Mouse (Mus musculus) myocyte (in vitro differentiated cells): ENCODE data around the gene Acadm. TPM values are rescaled to one million over a fixed set of nuclear protein-coding genes. Genes with fewer than 3 reads are reported as not detected.
A peak's percentile ranks its signal among the peaks of the same experiment; 100 is the strongest.

Experiments used
- H3K27me3 ChIP-seq: one replicate; pipeline ENCODE4 v1.6.1; 2011; ENCODE audit not compliant: control insufficient read depth, insufficient read depth, insufficient read length
- H3K36me3 ChIP-seq: one replicate; pipeline ENCODE4 v1.6.1; 2011; ENCODE audit not compliant: control insufficient read depth, insufficient read depth
- H3K4me2 ChIP-seq: one replicate; pipeline ENCODE4 v1.6.1; 2011; ENCODE audit warnings: low read depth, control low read depth
- H3K4me3 ChIP-seq: one replicate; pipeline ENCODE4 v1.5.1; 2011; ENCODE audit warnings: mild to moderate bottlenecking, control low read depth, moderate library complexity
- H3K79me2 ChIP-seq: one replicate; pipeline ENCODE4 v1.6.1; 2011; ENCODE audit not compliant: control insufficient read depth, insufficient read depth
- H3ac ChIP-seq: one replicate; pipeline ENCODE4 v1.6.1; 2011; ENCODE audit not compliant: control insufficient read depth, insufficient read length
- CEBPB ChIP-seq: IDR thresholded peaks from 2 replicates; pipeline ENCODE4 v1.6.1; 2011; ENCODE audit warnings: mild to moderate bottlenecking, moderate library complexity; ENCODE audit not compliant: poor library complexity, insufficient read depth, severe bottlenecking
- E2F4 ChIP-seq: IDR thresholded peaks from one replicate; pipeline ENCODE4 v1.6.1; 2011; ENCODE audit warnings: mild to moderate bottlenecking, control low read depth, moderate library complexity; ENCODE audit not compliant: insufficient read depth
- MAX ChIP-seq: IDR thresholded peaks from one replicate; pipeline ENCODE4 v1.6.1; 2011; ENCODE audit warnings: low read depth, mild to moderate bottlenecking, control low read depth
- MYOD1 ChIP-seq, 3 experiments: IDR thresholded peaks; one replicate each; pipeline ENCODE4 v1.6.1; 2011; ENCODE audit warnings: control low read depth in 2 of 3, low read depth in 2 of 3, mild to moderate bottlenecking in 2 of 3, moderate library complexity in 1 of 3; ENCODE audit not compliant: insufficient read length in 2 of 3, control insufficient read depth in 1 of 3
- MYOG ChIP-seq, 3 experiments: IDR thresholded peaks; one replicate each; pipeline ENCODE4 v1.6.1; 2011; ENCODE audit warnings: control low read depth in 2 of 3, low read depth in 2 of 3, mild to moderate bottlenecking in 2 of 3; ENCODE audit not compliant: insufficient read length in 2 of 3, control insufficient read depth in 1 of 3, insufficient read depth in 1 of 3
- POLR2A ChIP-seq: IDR thresholded peaks from one replicate; pipeline ENCODE4 v1.6.1; 2011; ENCODE audit warnings: low read depth, mild to moderate bottlenecking, control low read depth, moderate library complexity; ENCODE audit not compliant: insufficient read length
- POLR2AphosphoS2 ChIP-seq: IDR thresholded peaks from one replicate; pipeline ENCODE4 v1.6.1; 2011; ENCODE audit warnings: low read depth, control low read depth; ENCODE audit not compliant: insufficient read length
- REST ChIP-seq: IDR thresholded peaks from one replicate; pipeline ENCODE4 v1.6.1; 2011; ENCODE audit warnings: mild to moderate bottlenecking, control low read depth, moderate library complexity; ENCODE audit not compliant: insufficient read depth, insufficient read length
- SRF ChIP-seq: IDR thresholded peaks from one replicate; pipeline ENCODE4 v1.6.1; 2011; ENCODE audit warnings: low read depth; ENCODE audit not compliant: control insufficient read depth, insufficient read length
- TCF12 ChIP-seq: IDR thresholded peaks from one replicate; pipeline ENCODE4 v1.6.1; 2011; ENCODE audit warnings: mild to moderate bottlenecking, control low read depth; ENCODE audit not compliant: poor library complexity, insufficient read depth, severe bottlenecking
- TCF3 ChIP-seq: IDR thresholded peaks from one replicate; pipeline ENCODE4 v1.6.1; 2011; ENCODE audit warnings: low read depth, control low read depth; ENCODE audit not compliant: insufficient read length
- USF1 ChIP-seq: IDR thresholded peaks from one replicate; pipeline ENCODE4 v1.6.1; 2011; ENCODE audit warnings: low read depth, mild to moderate bottlenecking, control low read depth, moderate library complexity
- polyA plus RNA-seq: library from polyadenylated mRNA; unstranded; fragments of >200 nt; fragmentation: generic; extraction: Trizol; gene quantifications from one replicate; pipeline ENCODE4 v1.2.1, GENCODE M21; 2012; ENCODE audit warnings: missing spikeins

The Acadm gene
- polyA plus RNA-seq, 1 experiment, result 36.8 TPM

DNA sequence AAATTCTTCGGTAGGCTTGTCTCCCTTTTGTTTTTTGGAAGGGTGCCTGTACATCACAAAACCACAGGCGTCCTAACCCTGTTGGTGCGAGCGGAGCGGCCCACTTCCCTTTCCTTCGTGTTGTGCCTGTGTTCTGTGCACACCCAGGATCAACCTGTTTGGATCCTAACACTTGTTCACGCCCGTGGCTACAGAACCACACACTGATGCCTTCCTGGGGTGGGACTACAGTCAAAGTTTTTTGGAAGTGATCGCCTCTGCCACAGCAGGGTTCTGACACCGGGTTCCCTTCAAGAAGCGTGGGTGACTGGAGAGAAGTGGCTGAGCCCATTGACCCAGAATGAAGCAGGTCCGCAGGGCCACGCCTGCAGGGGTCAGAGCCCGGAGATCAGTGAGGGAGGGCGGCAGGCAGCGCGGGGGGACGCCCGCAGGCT, 514 bp downstream of the Acadm start:
- Histone ChIP-seq H3ac (peak overlapping the region; percentile 29), H3K27me3 (no peaks in the 10 kb centered on the region), H3K4me3 (peak overlapping the region; percentile 63), H3K79me2 (peaks cover 13% of the 10 kb centered on the region), H3K4me2 (peak overlapping the region; percentile 86), H3K36me3 (no peaks in the 10 kb centered on the region)
- no peak for TF ChIP-seq POLR2A
- TF ChIP-seq MYOD1 (IDR thresholded peaks at IDR 0.05; ENCODE audit: control insufficient read depth in 1 of 3, insufficient read length in 2 of 3, low read depth in 2 of 3), result no peak
- no peak for TF ChIP-seq USF1
- TF ChIP-seq E2F4, result no peak
- no peak for TF ChIP-seq MAX
- no peak for TF ChIP-seq CEBPB
- TF ChIP-seq MYOG (IDR thresholded peaks at IDR 0.05; ENCODE audit: control insufficient read depth in 1 of 3, insufficient read depth in 1 of 3, insufficient read length in 2 of 3, low read depth in 2 of 3), result no peak
- no peak for TF ChIP-seq REST
- TF ChIP-seq TCF12, result no peak
- TF ChIP-seq TCF3, result no peak
- TF ChIP-seq POLR2AphosphoS2, result no peak
- TF ChIP-seq SRF, result no peak

DNA sequence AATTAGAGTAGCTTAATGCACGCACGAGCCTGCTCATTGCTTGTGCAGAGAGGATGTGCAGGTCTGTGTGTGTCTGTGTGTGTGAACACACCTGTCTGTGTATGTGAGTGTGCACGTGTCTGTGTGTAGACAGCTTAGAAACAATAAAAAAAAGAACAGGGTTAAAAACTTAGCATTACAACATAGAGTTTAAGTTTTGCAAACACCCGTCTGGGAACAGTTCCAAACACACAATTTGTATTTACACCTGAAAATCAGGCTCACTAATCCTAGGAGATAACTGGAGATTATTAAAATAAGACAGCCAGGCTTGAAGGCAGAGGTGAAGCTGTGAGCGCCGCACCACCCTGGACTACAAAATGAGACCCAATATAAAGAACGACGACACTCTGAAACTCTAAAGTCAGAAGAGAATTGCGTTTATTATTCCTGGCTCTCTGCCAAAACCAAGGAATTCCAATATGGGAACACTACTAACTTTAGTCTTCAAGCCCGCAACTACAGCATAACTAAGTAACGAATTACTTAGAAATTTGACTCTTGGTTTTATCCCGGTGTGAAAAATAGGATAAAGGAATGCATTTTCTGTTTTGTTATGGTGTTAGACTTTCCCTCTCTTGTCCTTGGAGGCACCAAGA, 1.3 kb downstream of the Acadm start:
- H3ac ChIP-seq, result no peak overlapping the region
- peak overlapping the region; percentile 63 for H3K4me3 ChIP-seq
- H3K79me2 ChIP-seq, result peaks cover 13% of the 10 kb centered on the region
- no peaks in the 10 kb centered on the region for H3K27me3 ChIP-seq
- TF ChIP-seq POLR2A, result no peak
- no peak for TF ChIP-seq TCF12
- TF ChIP-seq TCF3, result no peak
- no peak for TF ChIP-seq CEBPB
- TF ChIP-seq SRF, result no peak
- no peak for TF ChIP-seq REST
- no peak for TF ChIP-seq MYOD1 (IDR thresholded peaks at IDR 0.05; ENCODE audit: control insufficient read depth in 1 of 3, insufficient read length in 2 of 3, low read depth in 2 of 3)
- TF ChIP-seq MYOG (IDR thresholded peaks at IDR 0.05; ENCODE audit: control insufficient read depth in 1 of 3, insufficient read depth in 1 of 3, insufficient read length in 2 of 3, low read depth in 2 of 3), result no peak
- TF ChIP-seq E2F4, result no peak
- no peak for TF ChIP-seq MAX
- no peak for TF ChIP-seq USF1
- TF ChIP-seq POLR2AphosphoS2, result no peak
- no peaks in the 10 kb centered on the region for H3K36me3 ChIP-seq
- H3K4me2 ChIP-seq, result peak overlapping the region; percentile 86

DNA sequence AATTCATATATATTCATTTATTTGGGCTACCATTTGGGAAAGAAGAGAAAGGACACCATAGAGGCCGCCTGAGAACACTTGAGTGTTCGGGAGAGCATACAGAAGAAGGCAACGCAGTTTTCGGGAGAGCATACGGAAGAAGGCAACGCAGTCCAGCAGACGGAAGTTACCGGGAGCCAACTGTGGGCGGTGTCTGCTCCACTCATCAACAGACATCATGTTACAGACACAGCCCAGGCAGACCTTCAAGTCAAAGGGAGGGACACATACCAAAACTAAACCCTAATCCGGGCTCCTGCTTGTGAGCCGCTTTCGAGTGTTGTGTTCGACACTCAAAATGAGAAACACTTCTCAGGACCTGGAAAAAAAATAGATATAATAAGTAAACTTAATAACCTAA, 2.8 kb downstream of the Acadm start:
- Histone ChIP-seq H3K4me3 (no peak overlapping the region), H3K4me2 (no peak overlapping the region), H3K27me3 (no peaks in the 10 kb centered on the region), H3ac (no peak overlapping the region), H3K36me3 (no peaks in the 10 kb centered on the region), H3K79me2 (peaks cover 13% of the 10 kb centered on the region)
- TF ChIP-seq MYOG (IDR thresholded peaks at IDR 0.05; ENCODE audit: control insufficient read depth in 1 of 3, insufficient read depth in 1 of 3, insufficient read length in 2 of 3, low read depth in 2 of 3), result no peak
- no peak for TF ChIP-seq TCF12
- TF ChIP-seq POLR2AphosphoS2, result no peak
- no peak for TF ChIP-seq SRF
- no peak for TF ChIP-seq REST
- TF ChIP-seq CEBPB, result no peak
- TF ChIP-seq TCF3, result no peak
- no peak for TF ChIP-seq E2F4
- TF ChIP-seq MYOD1 (IDR thresholded peaks at IDR 0.05; ENCODE audit: control insufficient read depth in 1 of 3, insufficient read length in 2 of 3, low read depth in 2 of 3), result no peak
- no peak for TF ChIP-seq MAX
- TF ChIP-seq USF1, result no peak
- no peak for TF ChIP-seq POLR2A

DNA sequence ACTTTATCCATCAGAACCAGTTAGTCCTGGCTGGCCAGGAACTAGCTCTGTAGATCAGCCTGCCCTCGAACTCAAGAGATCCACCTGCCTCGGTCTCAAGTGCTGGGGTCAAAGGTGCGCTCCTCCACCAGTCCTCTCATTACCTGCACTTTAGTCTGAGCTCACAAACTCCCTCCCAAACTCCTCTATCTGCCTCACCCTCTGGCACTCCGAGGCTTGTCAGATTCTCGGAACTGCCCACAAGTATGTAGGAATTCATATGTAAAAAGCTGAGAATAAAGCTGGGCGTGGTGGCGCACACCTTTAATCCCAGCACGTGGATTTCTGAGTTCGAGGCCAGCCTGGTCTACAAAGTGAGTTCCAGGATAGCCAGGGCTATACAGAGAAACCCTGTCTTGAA, 3.9 kb downstream of the Acadm start:
- H3K4me2 ChIP-seq, result no peak overlapping the region
- H3K27me3 ChIP-seq, result no peaks in the 10 kb centered on the region
- no peak overlapping the region for H3ac ChIP-seq
- peaks cover 13% of the 10 kb centered on the region for H3K79me2 ChIP-seq
- no peak overlapping the region for H3K4me3 ChIP-seq
- peaks cover 4% of the 10 kb centered on the region for H3K36me3 ChIP-seq
- TF ChIP-seq E2F4, result no peak
- TF ChIP-seq CEBPB, result no peak
- no peak for TF ChIP-seq SRF
- no peak for TF ChIP-seq MAX
- TF ChIP-seq TCF3, result no peak

DNA sequence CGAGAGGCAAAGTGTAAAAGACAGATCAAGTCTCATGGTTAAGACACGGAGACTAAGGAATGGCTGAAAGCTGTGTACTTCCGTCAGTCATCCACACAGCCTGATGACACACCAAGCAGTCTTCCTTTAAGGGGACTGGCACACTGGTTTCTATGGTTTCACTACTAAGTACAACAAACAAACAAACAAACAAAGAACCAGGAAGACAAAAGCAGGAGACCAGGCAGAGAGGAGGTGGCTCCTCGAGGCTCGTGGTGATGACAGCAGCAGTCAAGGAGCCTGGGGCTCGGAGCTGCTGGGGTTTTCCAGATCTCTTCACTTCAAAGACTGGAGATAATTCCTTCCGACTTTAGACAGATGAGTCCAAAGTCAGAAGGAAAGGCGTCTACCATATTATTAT, 4.4 kb downstream of the Acadm start:
- Histone ChIP-seq H3K27me3 (no peaks in the 10 kb centered on the region), H3K36me3 (peaks cover 4% of the 10 kb centered on the region), H3K4me3 (no peak overlapping the region), H3K79me2 (peaks cover 13% of the 10 kb centered on the region), H3ac (no peak overlapping the region), H3K4me2 (no peak overlapping the region)
- no peak for TF ChIP-seq REST
